ENCODE assay signal across 11 mouse cellular contexts in genomic region chr2:29403799-29404530, GRCm38 (mm10). TPM values are rescaled to one million over a fixed set of nuclear protein-coding genes. Genes with fewer than 3 reads are reported as not detected.
DNase-seq lines count a peak whose midpoint lies in the region; ATAC-seq and TF ChIP-seq lines count a peak whose summit lies in the region.
"Had no signal": no experiment of that assay in that cellular context is flagged by ENCODE, and none has a peak within 500 bp of the region (broad histone marks: within the 10 kb centered on the region; RNA-seq: fewer than 3 reads in every experiment).

No protein-coding gene starts in this region.

- no peak overlapping the region for H3K4me2 ChIP-seq in forebrain, postnatal 0 days (ENCODE audit: low read depth)
- H3K4me2 ChIP-seq in forebrain, embryonic 16.5 days (ENCODE audit: low read length): no peak overlapping the region
- H3K4me2 ChIP-seq: embryonic facial prominence, embryonic 15.5 days had no signal

- 65% methylated on average over 9 of the region's 9 CpGs for WGBS in forebrain, postnatal 0 days
- WGBS in forebrain, embryonic 16.5 days: 55% methylated on average over 9 of the region's 9 CpGs
- 83% methylated on average over 9 of the region's 9 CpGs for WGBS in lung, adult 2 months

- ATAC-seq in forebrain, postnatal 0 days: no peak
- ATAC-seq in forebrain, embryonic 16.5 days: no peak

- peak; percentile 12 for TF ChIP-seq RAD21 in MEL (IDR thresholded peaks at IDR 0.05; ENCODE audit: low read depth, low read length)

- H3K4me1 ChIP-seq in forebrain, postnatal 0 days (ENCODE audit: insufficient read depth): peaks cover 17% of the 10 kb centered on the region; the same call in 1 of the 2 replicates
- peaks cover 31% of the 10 kb centered on the region for H3K4me1 ChIP-seq in forebrain, embryonic 16.5 days (replicated peaks; ENCODE audit: control insufficient read depth, insufficient read depth, low read length)
- H3K4me1 ChIP-seq in lung, adult 2 months (ENCODE audit: control insufficient read depth, insufficient read depth, low read length): peaks cover 2% of the 10 kb centered on the region; the same call in 1 of the 2 replicates
- peaks cover 0 to 3% of the 10 kb centered on the region in 2 experiments; a peak in 2 of 4 replicates for H3K4me1 ChIP-seq in MEL (ENCODE audit: control insufficient read depth in 1 of 2, insufficient read depth in 2 of 2, low read length in 2 of 2)

- H3K27ac ChIP-seq in forebrain, postnatal 0 days (ENCODE audit: low read depth, low read length): no peak overlapping the region
- H3K27ac ChIP-seq in forebrain, embryonic 16.5 days (ENCODE audit: low read length): no peak overlapping the region
- H3K27ac ChIP-seq in MEL (ENCODE audit: control insufficient read depth, low read depth, low read length): no peak overlapping the region
- H3K27ac ChIP-seq: embryonic facial prominence, embryonic 15.5 days had no signal

- TF ChIP-seq CTCF in forebrain, postnatal 0 days (IDR thresholded peaks at IDR 0.05; ENCODE audit: low read depth): peak; percentile 38; the same call in 1 of the 2 replicates
- TF ChIP-seq CTCF in lung, adult 2 months (IDR thresholded peaks at IDR 0.05; ENCODE audit: insufficient read depth, low read length): peak; percentile 26; the same call in 1 of the 2 replicates
- TF ChIP-seq CTCF in MEL (IDR thresholded peaks at IDR 0.05 in 2 of 3, conservative IDR thresholded peaks at IDR 0.05 in 1 of 3; ENCODE audit: control insufficient read depth in 1 of 3, insufficient read depth in 1 of 3, low read depth in 2 of 3, low read length in 3 of 3, poor library complexity in 1 of 3, severe bottlenecking in 1 of 3): peak; percentile 51 to 73 (median 61)

- no peaks in the 10 kb centered on the region for H3K27me3 ChIP-seq in forebrain, postnatal 0 days (ENCODE audit: insufficient read depth, low read length)
- H3K27me3 ChIP-seq in forebrain, embryonic 16.5 days (replicated peaks; ENCODE audit: control insufficient read depth, insufficient read depth, low read length): no peaks in the 10 kb centered on the region
- no peaks in the 10 kb centered on the region for H3K27me3 ChIP-seq in MEL (ENCODE audit: control insufficient read depth in 1 of 2, insufficient read depth in 2 of 2, low read length in 2 of 2)
- H3K27me3 ChIP-seq: embryonic facial prominence, embryonic 15.5 days had no signal

- no peak for TF ChIP-seq POLR2A in lung, adult 2 months (IDR thresholded peaks at IDR 0.05; ENCODE audit: borderline replicate concordance, extremely low read depth, low read depth, low read length)
- TF ChIP-seq POLR2A in MEL (IDR thresholded peaks at IDR 0.05; ENCODE audit: control insufficient read depth in 1 of 2, insufficient read depth in 1 of 2, low read depth in 1 of 2, low read length in 2 of 2, poor library complexity in 1 of 2): no peak

- H3K9me3 ChIP-seq in forebrain, postnatal 0 days (ENCODE audit: low read length): no peaks in the 10 kb centered on the region
- no peaks in the 10 kb centered on the region for H3K9me3 ChIP-seq in forebrain, embryonic 16.5 days (ENCODE audit: control insufficient read depth, low read length)
- no peaks in the 10 kb centered on the region for H3K9me3 ChIP-seq in MEL (replicated peaks; ENCODE audit: insufficient read depth, low read length)
- H3K9me3 ChIP-seq: embryonic facial prominence, embryonic 15.5 days; megakaryocyte, embryonic 14.5 days had no signal

- no peaks in the 10 kb centered on the region for H3K79me2 ChIP-seq in MEL (ENCODE audit: control insufficient read depth, insufficient read depth, low read length, poor library complexity)

- no peaks in the 10 kb centered on the region for H3K36me3 ChIP-seq in forebrain, postnatal 0 days (ENCODE audit: insufficient read depth)
- no peaks in the 10 kb centered on the region for H3K36me3 ChIP-seq in forebrain, embryonic 16.5 days (ENCODE audit: control insufficient read depth, insufficient read depth)
- H3K36me3 ChIP-seq in MEL (ENCODE audit: control insufficient read depth in 1 of 2, insufficient read depth in 2 of 2, low read length in 2 of 2): peaks cover 0 to 3% of the 10 kb centered on the region in 2 experiments; a peak in 3 of 4 replicates
- H3K36me3 ChIP-seq: embryonic facial prominence, embryonic 15.5 days had no signal

- H3K4me3 ChIP-seq in forebrain, postnatal 0 days (ENCODE audit: low read depth, low read length): no peak overlapping the region
- no peak overlapping the region for H3K4me3 ChIP-seq in forebrain, embryonic 16.5 days (replicated peaks; ENCODE audit: low read length)
- H3K4me3 ChIP-seq in lung, adult 2 months (replicated peaks; ENCODE audit: extremely low read depth, low read depth, low read length): no peak overlapping the region
- no peak overlapping the region for H3K4me3 ChIP-seq in MEL (ENCODE audit: control insufficient read depth in 1 of 2, insufficient read depth in 1 of 2, low read depth in 2 of 2, low read length in 2 of 2)
- H3K4me3 ChIP-seq: embryonic facial prominence, embryonic 15.5 days; megakaryocyte, embryonic 14.5 days had no signal

- no peak for TF ChIP-seq EP300 in MEL (IDR thresholded peaks at IDR 0.05; ENCODE audit: low read depth in 1 of 2, low read length in 2 of 2)

- DNase-seq in forebrain, postnatal 0 days: no peak
- no peak for DNase-seq in lung, adult 2 months
- DNase-seq in lung, postnatal 4 days: no peak
- DNase-seq in MEL (ENCODE audit: low read depth, low spot score) (peak; percentile 43), adipocyte (ENCODE audit: low spot score) (no peak)
- peak; percentile 18 for DNase-seq in naive thymus-derived CD4-positive, alpha-beta T cell, adult 2 months (ENCODE audit: low read depth)
- no peak for DNase-seq in urinary bladder, postnatal 10 days (ENCODE audit: low spot score)
- DNase-seq: kidney, adult 8-10 months had no signal

- H3K9ac ChIP-seq in forebrain, postnatal 0 days: no peak overlapping the region
- no peak overlapping the region for H3K9ac ChIP-seq in forebrain, embryonic 16.5 days (replicated peaks; ENCODE audit: low read depth, low read length)
- H3K9ac ChIP-seq in MEL (ENCODE audit: control insufficient read depth, low read depth, low read length, poor library complexity, severe bottlenecking): no peak overlapping the region
- H3K9ac ChIP-seq: embryonic facial prominence, embryonic 15.5 days had no signal

TF ChIP-seq in MEL, 35 proteins besides CTCF, POLR2A, EP300 and RAD21:
- TF ChIP-seq ZNF384 (IDR thresholded peaks at IDR 0.05; ENCODE audit: low read depth, low read length): no peak
- no peak for TF ChIP-seq KAT2A (conservative IDR thresholded peaks at IDR 0.05; ENCODE audit: low read depth, low read length)
- TF ChIP-seq TCF12 (IDR thresholded peaks at IDR 0.05; ENCODE audit: low read depth, low read length): no peak
- TF ChIP-seq SMC3 (IDR thresholded peaks at IDR 0.05; ENCODE audit: low read depth, low read length): peak; percentile 35

RNA-seq across cellular contexts. Expression of gene Med27, which starts 57.3 kb away (rescaled TPM):
- total RNA-seq in forebrain, postnatal 0 days (2014; rRNA removed): 60.1 and 62.3 TPM in 2 replicates
- 71.2 and 76.0 TPM in 2 replicates for polyA plus RNA-seq in forebrain, postnatal 0 days (2015; fragmentation: Nextera tagmentation; extraction: Ambion mirVana)
- 89.7 and 95.3 TPM in 2 replicates for polyA plus RNA-seq in forebrain, embryonic 16.5 days (2015; fragmentation: Nextera tagmentation; extraction: Ambion mirVana)
- 38.6 and 38.7 TPM in 2 replicates for polyA plus RNA-seq in lung, adult 2 months (2012; rRNA removed)
- 43.5 and 46.9 TPM in 2 replicates for total RNA-seq in MEL (2012; rRNA removed)
- polyA plus RNA-seq in MEL (2012; ENCODE audit: insufficient read depth in 1 of 2, insufficient read length in 2 of 2, low read depth in 1 of 2, low replicate concordance in 2 of 2, missing spikeins in 1 of 2): 10 to 100 TPM in 1 of 2 experiments, not detected in 1; 46.3 TPM

Comparison
In these comparisons a context has a peak if more than half of its experiments do, and no peak if none do; other contexts are left out.
1. DNase-seq: peak in MEL (single experiment) and naive thymus-derived CD4-positive, alpha-beta T cell, adult 2 months (single experiment); none in forebrain, postnatal 0 days (single experiment), lung, adult 2 months (single experiment), lung, postnatal 4 days (0 of 2), adipocyte (single experiment) and urinary bladder, postnatal 10 days (single experiment).
2. Peak in every context shown above with its lines, with median percentiles within 50 percentile points of each other: CTCF ChIP-seq.